Mouse (Mus musculus) neural tube, embryonic 15.5 days (tissue): ENCODE data around the gene Plppr4. TPM values are rescaled to one million over a fixed set of nuclear protein-coding genes. Genes with fewer than 3 reads are reported as not detected.

Experiments
- ATAC-seq: fragments of 200-750 bp; cut with Nextera tagmentation; 2 replicates; pipeline ENCODE4 v1.8.0; 2017; ENCODE audit warnings: mild to moderate bottlenecking, moderate TSS enrichment, moderate library complexity; ENCODE audit not compliant: low FRiP score
- H3K27ac ChIP-seq: fragments of 300-500 bp; sonication (generic); replicated peaks from 2 replicates; pipeline ENCODE4 v1.5.1; 2015; ENCODE audit warnings: mild to moderate bottlenecking, inconsistent platforms
- H3K27me3 ChIP-seq: fragments of 300-500 bp; sonication (generic); replicated peaks from 2 replicates; pipeline ENCODE4 v1.6.1; 2015; ENCODE audit warnings: inconsistent platforms
- H3K36me3 ChIP-seq: fragments of 300-500 bp; sonication (generic); 2 replicates; pipeline ENCODE4 v1.6.1; 2015; ENCODE audit warnings: inconsistent platforms
- H3K4me1 ChIP-seq: fragments of 300-500 bp; sonication (generic); 2 replicates; pipeline ENCODE4 v1.6.1; 2015; ENCODE audit warnings: inconsistent platforms
- H3K4me2 ChIP-seq: fragments of 300-500 bp; sonication (generic); 2 replicates; pipeline ENCODE4 v1.6.1; 2015; ENCODE audit warnings: inconsistent platforms, mild to moderate bottlenecking, moderate library complexity
- H3K4me3 ChIP-seq: fragments of 300-500 bp; sonication (generic); replicated peaks from 2 replicates; pipeline ENCODE4 v1.5.1; 2015; ENCODE audit warnings: mild to moderate bottlenecking, inconsistent platforms
- H3K9ac ChIP-seq: fragments of 300-500 bp; sonication (generic); replicated peaks from 2 replicates; pipeline ENCODE4 v1.6.1; 2015; ENCODE audit warnings: mild to moderate bottlenecking, inconsistent platforms
- H3K9me3 ChIP-seq: fragments of 300-500 bp; sonication (generic); replicated peaks from 2 replicates; pipeline ENCODE4 v1.6.1; 2016; ENCODE audit warnings: inconsistent platforms
- WGBS: fragments of 180-500 bp; shearing (Covaris S2); methylation state at CpG from one replicate; pipeline ENCODE4 v1.1.7; 2015; ENCODE audit warnings: mixed read lengths; 5-methylcytosine and 5-hydroxymethylcytosine counted together
- polyA plus RNA-seq: library from polyadenylated mRNA; unstranded; fragments of >200 nt; fragmentation: Nextera tagmentation; extraction: Ambion mirVana; gene quantifications from 2 replicates; pipeline ENCODE4 v1.2.1, GENCODE M21; 2015

Plppr4 gene
- polyA plus RNA-seq, result 22.2 and 25.0 TPM in 2 replicates

GRCm38 (mm10) chr3:117360528-117360927 lies at the start of gene Plppr4:
Gene Plppr4 (minus strand): TSS chr3:117360876.
- 39% methylated on average over 5 of the region's 5 CpGs for WGBS
- Histone ChIP-seq H3K4me2 (peak within 1 kb of the TSS; percentile 72), H3K4me1 (peaks cover 6% of the 10 kb centered on the region), H3K36me3 (no peaks in the 10 kb centered on the region), H3K27ac (peak within 1 kb of the TSS; percentile 84), H3K9ac (peak within 1 kb of the TSS; percentile 61), H3K4me3 (peak within 1 kb of the TSS; percentile 62), H3K27me3 (no peaks in the 10 kb centered on the region), H3K9me3 (no peaks in the 10 kb centered on the region)
- peak; percentile 36 for ATAC-seq

- Histone ChIP-seq H3K4me1 (no peaks in the 10 kb centered on the region), H3K9ac (no peak overlapping the region), H3K27ac (no peak overlapping the region), H3K4me2 (no peak overlapping the region), H3K9me3 (no peaks in the 10 kb centered on the region), H3K4me3 (no peak overlapping the region), H3K27me3 (no peaks in the 10 kb centered on the region), H3K36me3 (no peaks in the 10 kb centered on the region)
- no peak for ATAC-seq
- WGBS, result 89% methylated on average over 2 of the region's 2 CpGs
Measured at GRCm38 (mm10) chr3:117405821-117406220, 45.1 kb upstream of the Plppr4 start.

GRCm38 (mm10) chr3:117403740-117404139 lies 43.1 kb upstream of the Plppr4 start:
- H3K4me3 ChIP-seq, result no peak overlapping the region
- ATAC-seq, result no peak
- no peaks in the 10 kb centered on the region for H3K9me3 ChIP-seq
- H3K36me3 ChIP-seq, result no peaks in the 10 kb centered on the region
- no peak overlapping the region for H3K27ac ChIP-seq
- WGBS, result 86% methylated on average over 3 of the region's 3 CpGs
- no peaks in the 10 kb centered on the region for H3K27me3 ChIP-seq
- no peaks in the 10 kb centered on the region for H3K4me1 ChIP-seq
- no peak overlapping the region for H3K9ac ChIP-seq
- H3K4me2 ChIP-seq, result no peak overlapping the region

GRCm38 (mm10) chr3:117366041-117366440 lies 5.4 kb upstream of the Plppr4 start:
- Histone ChIP-seq H3K4me3 (no peak overlapping the region), H3K27ac (no peak overlapping the region), H3K4me2 (no peak overlapping the region), H3K9me3 (no peaks in the 10 kb centered on the region), H3K36me3 (no peaks in the 10 kb centered on the region), H3K27me3 (no peaks in the 10 kb centered on the region), H3K9ac (no peak overlapping the region), H3K4me1 (no peaks in the 10 kb centered on the region)
- no peak for ATAC-seq
- 97% methylated on average over 1 of the region's 1 CpGs for WGBS

- Histone ChIP-seq H3K4me2 (peak overlapping the region; percentile 72), H3K36me3 (no peaks in the 10 kb centered on the region), H3K9me3 (no peaks in the 10 kb centered on the region), H3K4me3 (peak overlapping the region; percentile 62), H3K4me1 (peaks cover 6% of the 10 kb centered on the region), H3K9ac (peak overlapping the region; percentile 61), H3K27ac (peak overlapping the region; percentile 84), H3K27me3 (no peaks in the 10 kb centered on the region)
- WGBS, result 2% methylated on average over 46 of the region's 46 CpGs
- ATAC-seq, result peak; percentile 91
Measured at GRCm38 (mm10) chr3:117359686-117360521, 772 bp downstream of the Plppr4 start.

GRCm38 (mm10) chr3:117358981-117359628 lies 1.6 kb downstream of the Plppr4 start:
- H3K27me3 ChIP-seq, result no peaks in the 10 kb centered on the region

GRCm38 (mm10) chr3:117357367-117357766 lies 3.3 kb downstream of the Plppr4 start:
- H3K4me2 ChIP-seq, result no peak overlapping the region
- no peak overlapping the region for H3K27ac ChIP-seq
- no peaks in the 10 kb centered on the region for H3K36me3 ChIP-seq
- ATAC-seq, result no peak
- H3K9ac ChIP-seq, result no peak overlapping the region
- whole genome bisulfite sequencing, result 81% methylated on average over 3 of the region's 3 CpGs
- H3K4me3 ChIP-seq, result no peak overlapping the region
- H3K4me1 ChIP-seq, result peaks cover 6% of the 10 kb centered on the region
- no peaks in the 10 kb centered on the region for H3K27me3 ChIP-seq
- H3K9me3 ChIP-seq, result no peaks in the 10 kb centered on the region

More at GRCm38 (mm10) chr3:117358981-117359628, 1.6 kb downstream of the Plppr4 start:
- no peaks in the 10 kb centered on the region for H3K9me3 ChIP-seq
- 79% methylated on average over 5 of the region's 5 CpGs for WGBS
- peak; percentile 21; the same call in 1 of the 2 replicates for ATAC-seq
- H3K4me3 ChIP-seq, result peak overlapping the region; percentile 62
- peaks cover 6% of the 10 kb centered on the region for H3K4me1 ChIP-seq
- peak overlapping the region; percentile 84; the same call in 1 of the 2 replicates for H3K27ac ChIP-seq
- no peaks in the 10 kb centered on the region for H3K36me3 ChIP-seq
- peak overlapping the region; percentile 72 for H3K4me2 ChIP-seq
- H3K9ac ChIP-seq, result peak overlapping the region; percentile 61; the same call in 1 of the 2 replicates

- Histone ChIP-seq H3K4me1 (no peaks in the 10 kb centered on the region; the same call in 1 of the 2 replicates), H3K4me2 (no peak overlapping the region), H3K9me3 (no peaks in the 10 kb centered on the region), H3K4me3 (no peak overlapping the region), H3K27ac (no peak overlapping the region), H3K27me3 (no peaks in the 10 kb centered on the region), H3K36me3 (no peaks in the 10 kb centered on the region), H3K9ac (no peak overlapping the region)
- no peak for ATAC-seq
- 93% methylated on average over 2 of the region's 2 CpGs for WGBS
Measured at GRCm38 (mm10) chr3:117353940-117354339, 6.7 kb downstream of the Plppr4 start.

- Histone ChIP-seq H3K36me3 (no peaks in the 10 kb centered on the region), H3K4me2 (no peak overlapping the region), H3K27me3 (no peaks in the 10 kb centered on the region), H3K4me1 (no peaks in the 10 kb centered on the region), H3K27ac (no peak overlapping the region), H3K4me3 (no peak overlapping the region), H3K9me3 (no peaks in the 10 kb centered on the region), H3K9ac (no peak overlapping the region)
- no peak for ATAC-seq
- 75% methylated on average over 1 of the region's 1 CpGs for WGBS
Measured at GRCm38 (mm10) chr3:117346351-117346750, 14.3 kb downstream of the Plppr4 start.

GRCm38 (mm10) chr3:117331502-117331901 lies 29.2 kb downstream of the Plppr4 start:
- no peak for ATAC-seq
- Histone ChIP-seq H3K9me3 (no peaks in the 10 kb centered on the region), H3K4me1 (no peaks in the 10 kb centered on the region), H3K4me2 (no peak overlapping the region), H3K27me3 (no peaks in the 10 kb centered on the region), H3K9ac (no peak overlapping the region), H3K4me3 (no peak overlapping the region), H3K27ac (no peak overlapping the region), H3K36me3 (no peaks in the 10 kb centered on the region)
- WGBS, result 92% methylated on average over 10 of the region's 10 CpGs

- WGBS, result 78% methylated on average over 6 of the region's 6 CpGs
- Histone ChIP-seq H3K9ac (no peak overlapping the region), H3K27me3 (no peaks in the 10 kb centered on the region), H3K4me3 (no peak overlapping the region), H3K4me1 (no peaks in the 10 kb centered on the region), H3K9me3 (no peaks in the 10 kb centered on the region), H3K4me2 (no peak overlapping the region), H3K36me3 (no peaks in the 10 kb centered on the region), H3K27ac (no peak overlapping the region)
- no peak for ATAC-seq
Measured at GRCm38 (mm10) chr3:117329485-117329884, 31.2 kb downstream of the Plppr4 start.

- Histone ChIP-seq H3K4me3 (no peak overlapping the region), H3K27ac (no peak overlapping the region), H3K9ac (no peak overlapping the region), H3K27me3 (no peaks in the 10 kb centered on the region), H3K4me1 (no peaks in the 10 kb centered on the region), H3K9me3 (no peaks in the 10 kb centered on the region), H3K4me2 (no peak overlapping the region), H3K36me3 (peaks cover 15% of the 10 kb centered on the region)
- WGBS, result 94% methylated on average over 5 of the region's 5 CpGs
- no peak for ATAC-seq
Measured at GRCm38 (mm10) chr3:117326551-117326950, 34.1 kb downstream of the Plppr4 start.
